Mouse (Mus musculus) neural tube, embryonic 13.5 days (tissue): ENCODE results near the gene Ctss. TPM values are rescaled to one million over a fixed set of nuclear protein-coding genes. Genes with fewer than 3 reads are reported as not detected.
"Not testable (repeated sequence)": the region's sequence is repeated elsewhere in the genome, so short reads cannot be mapped to it uniquely, and the experiment has no call there.

Experiments
- ATAC-seq: fragments of 200-750 bp; cut with Nextera tagmentation; 2 replicates; pipeline ENCODE4 v1.8.0; 2017; ENCODE audit warnings: low read depth, mild to moderate bottlenecking, moderate TSS enrichment, moderate library complexity
- H3K27ac ChIP-seq: fragments of 300-500 bp; sonication (generic); replicated peaks from 2 replicates; pipeline ENCODE4 v1.5.1; 2015; ENCODE audit warnings: moderate library complexity, mild to moderate bottlenecking, inconsistent platforms
- H3K27me3 ChIP-seq: fragments of 300-500 bp; sonication (generic); 2 replicates; pipeline ENCODE4 v1.6.1; 2015; ENCODE audit warnings: mild to moderate bottlenecking, inconsistent platforms
- H3K36me3 ChIP-seq: fragments of 300-500 bp; sonication (generic); 2 replicates; pipeline ENCODE4 v1.6.1; 2015; ENCODE audit warnings: mild to moderate bottlenecking, inconsistent platforms
- H3K4me1 ChIP-seq: fragments of 300-500 bp; sonication (generic); replicated peaks from 2 replicates; pipeline ENCODE4 v1.6.1; 2015; ENCODE audit warnings: inconsistent platforms
- H3K4me2 ChIP-seq: fragments of 300-500 bp; sonication (generic); 2 replicates; pipeline ENCODE4 v1.6.1; 2015; ENCODE audit warnings: inconsistent platforms, mild to moderate bottlenecking, moderate library complexity
- H3K4me3 ChIP-seq: fragments of 300-500 bp; sonication (generic); 2 replicates; pipeline ENCODE4 v1.5.1; 2015; ENCODE audit warnings: mild to moderate bottlenecking, inconsistent platforms
- H3K9ac ChIP-seq: fragments of 300-500 bp; sonication (generic); 2 replicates; pipeline ENCODE4 v1.6.1; 2015; ENCODE audit warnings: moderate library complexity, mild to moderate bottlenecking, inconsistent platforms
- H3K9me3 ChIP-seq: fragments of 300-500 bp; sonication (generic); 2 replicates; pipeline ENCODE4 v1.6.1; 2016; ENCODE audit warnings: inconsistent platforms
- WGBS: fragments of 180-500 bp; shearing (Covaris S2); methylation state at CpG from one replicate; pipeline ENCODE4 v1.1.7; 2015; 5-methylcytosine and 5-hydroxymethylcytosine counted together
- polyA plus RNA-seq: library from polyadenylated mRNA; unstranded; fragments of >200 nt; fragmentation: Nextera tagmentation; extraction: Ambion mirVana; gene quantifications from 2 replicates; pipeline ENCODE4 v1.2.1, GENCODE M21; 2015

Gene Ctss
- polyA plus RNA-seq, 1 experiment from 2014 or later: 18.9 TPM

GRCm38 (mm10) chr3:95538936-95539335, 12.3 kb downstream of the Ctss start:
- 90% methylated on average over 10 of the region's 10 CpGs for WGBS
- no peaks in the 10 kb centered on the region for H3K27me3 ChIP-seq

GRCm38 (mm10) chr3:95539837-95540236, 13.3 kb downstream of the Ctss start:
- Histone ChIP-seq H3K4me3 (no peak overlapping the region), H3K27me3 (no peaks in the 10 kb centered on the region), H3K9me3 (no peaks in the 10 kb centered on the region), H3K36me3 (no peaks in the 10 kb centered on the region), H3K9ac (no peak overlapping the region), H3K4me1 (no peaks in the 10 kb centered on the region), H3K27ac (no peak overlapping the region), H3K4me2 (no peak overlapping the region)
- WGBS: 94% methylated on average over 4 of the region's 4 CpGs
- no peak for ATAC-seq

More at GRCm38 (mm10) chr3:95538936-95539335, 12.3 kb downstream of the Ctss start:
- Histone ChIP-seq H3K9me3 (no peaks in the 10 kb centered on the region), H3K4me1 (no peaks in the 10 kb centered on the region), H3K4me3 (no peak overlapping the region), H3K4me2 (no peak overlapping the region), H3K36me3 (no peaks in the 10 kb centered on the region), H3K9ac (no peak overlapping the region), H3K27ac (no peak overlapping the region)
- no peak for ATAC-seq

DNA sequence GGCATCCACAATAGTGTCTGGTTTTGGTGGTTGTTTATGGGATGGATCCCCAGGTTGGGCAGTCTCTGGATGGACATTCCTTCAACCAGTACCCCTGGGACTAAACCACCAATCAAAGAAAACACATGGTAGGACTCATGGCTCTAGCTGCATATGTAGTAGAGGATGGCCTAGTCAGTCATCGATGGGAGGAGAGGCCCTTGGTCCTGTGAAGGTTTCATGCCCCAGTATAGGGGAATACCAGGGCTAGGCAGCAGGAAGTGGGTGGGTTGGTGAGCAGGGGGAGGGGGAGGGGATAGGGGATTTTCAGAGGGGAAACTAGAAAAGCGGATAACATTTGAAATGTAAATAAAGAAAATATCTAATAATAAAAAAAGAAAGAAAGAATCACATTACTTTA, 14.6 kb downstream of the Ctss start:
- not testable (repeated sequence) for H3K9ac ChIP-seq, H3K4me2 ChIP-seq, ATAC-seq, H3K36me3 ChIP-seq, H3K4me1 ChIP-seq, H3K9me3 ChIP-seq, H3K27me3 ChIP-seq, H3K27ac ChIP-seq, H3K4me3 ChIP-seq
- 89% methylated on average over 2 of the region's 2 CpGs for WGBS

GRCm38 (mm10) chr3:95542171-95542570, 15.6 kb downstream of the Ctss start:
- no peaks in the 10 kb centered on the region for H3K36me3 ChIP-seq
- no peak overlapping the region for H3K4me3 ChIP-seq
- no peaks in the 10 kb centered on the region for H3K4me1 ChIP-seq
- no peak overlapping the region for H3K9ac ChIP-seq
- no peaks in the 10 kb centered on the region for H3K9me3 ChIP-seq
- H3K27me3 ChIP-seq: no peaks in the 10 kb centered on the region
- no peak overlapping the region for H3K27ac ChIP-seq
- no peak for ATAC-seq
- H3K4me2 ChIP-seq: no peak overlapping the region

- Histone ChIP-seq H3K9me3 (no peaks in the 10 kb centered on the region), H3K4me3 (no peak overlapping the region), H3K4me1 (no peaks in the 10 kb centered on the region), H3K36me3 (no peaks in the 10 kb centered on the region), H3K27me3 (no peaks in the 10 kb centered on the region), H3K4me2 (no peak overlapping the region), H3K9ac (no peak overlapping the region), H3K27ac (no peak overlapping the region)
- WGBS: 76% methylated on average over 7 of the region's 7 CpGs
- ATAC-seq: no peak
Observed at GRCm38 (mm10) chr3:95542981-95543380, 16.4 kb downstream of the Ctss start.

DNA sequence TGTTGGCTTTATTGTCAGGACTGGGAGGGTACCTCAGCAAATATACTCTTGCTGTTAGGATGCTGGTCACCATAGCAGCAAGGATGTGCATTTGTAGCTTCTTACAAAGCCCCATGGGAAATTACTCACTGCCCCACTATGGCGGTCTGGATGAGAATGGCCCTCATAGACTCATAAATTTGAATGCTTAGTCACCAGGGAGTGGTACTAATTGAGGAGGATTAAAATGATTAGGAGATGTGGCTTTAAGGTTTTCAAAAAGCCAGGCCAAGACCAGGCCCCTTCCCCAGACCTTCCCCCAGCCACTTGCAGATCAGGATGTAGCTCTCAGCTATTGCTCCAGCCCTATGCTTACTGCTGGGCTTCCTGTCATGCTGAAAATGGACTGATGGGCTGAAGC, 23.6 kb downstream of the Ctss start:
- H3K9me3 ChIP-seq: no peaks in the 10 kb centered on the region
- no peak overlapping the region for H3K27ac ChIP-seq
- 59% methylated on average over 1 of the region's 1 CpGs for WGBS
- H3K4me2 ChIP-seq: no peak overlapping the region
- H3K27me3 ChIP-seq: no peaks in the 10 kb centered on the region
- H3K9ac ChIP-seq: no peak overlapping the region
- ATAC-seq: no peak
- H3K36me3 ChIP-seq: no peaks in the 10 kb centered on the region
- H3K4me1 ChIP-seq: no peaks in the 10 kb centered on the region
- H3K4me3 ChIP-seq: no peak overlapping the region

DNA sequence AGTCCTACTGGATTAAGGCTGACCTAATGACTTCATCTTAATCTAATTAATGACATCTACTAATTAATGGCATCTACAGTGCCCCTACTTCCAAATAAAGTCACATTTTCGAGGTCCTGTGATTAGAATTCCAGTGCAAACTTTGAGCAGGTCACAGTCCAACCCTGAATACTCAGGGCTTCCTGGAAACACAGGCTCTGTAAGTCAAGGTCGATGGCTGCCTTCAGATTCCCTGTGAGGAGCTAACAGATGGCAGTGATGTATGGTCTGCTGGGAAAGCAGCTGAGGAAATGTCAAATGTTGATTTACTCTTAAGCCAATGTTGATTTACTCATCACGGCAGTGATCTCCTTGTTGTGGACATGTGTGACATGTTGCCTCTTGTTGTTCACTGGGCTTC, 27.4 kb downstream of the Ctss start:
- no peaks in the 10 kb centered on the region for H3K27me3 ChIP-seq
- H3K27ac ChIP-seq: no peak overlapping the region
- no peaks in the 10 kb centered on the region for H3K4me1 ChIP-seq
- 55% methylated on average over 3 of the region's 3 CpGs for whole genome bisulfite sequencing
- no peak overlapping the region for H3K4me2 ChIP-seq
- H3K9ac ChIP-seq: no peak overlapping the region
- H3K9me3 ChIP-seq: no peaks in the 10 kb centered on the region
- no peak for ATAC-seq
- no peaks in the 10 kb centered on the region for H3K36me3 ChIP-seq
- no peak overlapping the region for H3K4me3 ChIP-seq

DNA sequence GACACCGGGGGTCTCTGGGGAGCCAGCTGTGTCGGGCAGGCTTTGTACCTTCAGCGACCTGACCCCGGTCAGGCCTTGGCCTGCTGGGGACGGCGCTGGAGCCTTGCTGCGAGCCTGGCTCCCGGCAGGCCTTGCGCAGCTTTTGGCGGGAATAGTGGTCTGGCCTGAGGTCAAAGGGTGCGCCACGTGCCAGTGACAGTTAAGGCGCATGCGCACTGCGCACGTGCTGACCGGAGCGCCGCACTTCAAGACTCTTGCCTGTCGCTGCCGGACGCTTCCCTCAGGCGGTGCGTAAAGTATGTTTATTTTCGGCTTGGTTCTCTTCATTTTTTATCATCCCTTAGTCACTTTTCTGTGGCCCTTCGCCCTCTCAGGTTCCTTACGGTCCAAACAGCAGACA, 32.9 kb downstream of the Ctss start, which contains the start of gene Hormad1:
Gene Hormad1 (plus strand): TSS at position 241 of the 400 bp plus-strand sequence.
- H3K4me2 ChIP-seq: no peak within 1 kb of the TSS

GRCm38 (mm10) chr3:95560738-95561137, 34.2 kb downstream of the Ctss start:
- Histone ChIP-seq H3K4me3 (no peak overlapping the region), H3K36me3 (no peaks in the 10 kb centered on the region), H3K9me3 (no peaks in the 10 kb centered on the region), H3K27me3 (no peaks in the 10 kb centered on the region), H3K9ac (no peak overlapping the region), H3K27ac (no peak overlapping the region), H3K4me2 (no peak overlapping the region), H3K4me1 (no peaks in the 10 kb centered on the region)
- 93% methylated on average over 3 of the region's 3 CpGs for WGBS
- ATAC-seq: no peak

More for the DNA sequence above, 32.9 kb downstream of the Ctss start, which contains the start of gene Hormad1:
- H3K27ac ChIP-seq: no peak within 1 kb of the TSS
- no peaks in the 10 kb centered on the region for H3K36me3 ChIP-seq
- H3K4me3 ChIP-seq: no peak within 1 kb of the TSS
- 92% methylated on average over 27 of the region's 27 CpGs for WGBS
- H3K27me3 ChIP-seq: no peaks in the 10 kb centered on the region
- H3K9me3 ChIP-seq: no peaks in the 10 kb centered on the region
- H3K4me1 ChIP-seq: no peaks in the 10 kb centered on the region
- H3K9ac ChIP-seq: no peak within 1 kb of the TSS
- ATAC-seq: no peak

GRCm38 (mm10) chr3:95561826-95562225, 35.2 kb downstream of the Ctss start:
- ATAC-seq: no peak
- H3K4me1 ChIP-seq: no peaks in the 10 kb centered on the region
- no peaks in the 10 kb centered on the region for H3K9me3 ChIP-seq
- WGBS: 82% methylated on average over 2 of the region's 2 CpGs
- no peak overlapping the region for H3K4me2 ChIP-seq
- no peak overlapping the region for H3K27ac ChIP-seq
- H3K36me3 ChIP-seq: no peaks in the 10 kb centered on the region
- H3K4me3 ChIP-seq: no peak overlapping the region
- H3K27me3 ChIP-seq: no peaks in the 10 kb centered on the region
- H3K9ac ChIP-seq: no peak overlapping the region

GRCm38 (mm10) chr3:95569585-95569984, 43.0 kb downstream of the Ctss start:
- no peak for ATAC-seq
- Histone ChIP-seq H3K4me2 (no peak overlapping the region), H3K36me3 (no peaks in the 10 kb centered on the region), H3K27ac (no peak overlapping the region), H3K27me3 (no peaks in the 10 kb centered on the region), H3K9me3 (no peaks in the 10 kb centered on the region), H3K9ac (no peak overlapping the region), H3K4me1 (no peaks in the 10 kb centered on the region), H3K4me3 (no peak overlapping the region)
- 90% methylated on average over 3 of the region's 3 CpGs for WGBS

GRCm38 (mm10) chr3:95587754-95588603, 61.4 kb downstream of the Ctss start:
- no peaks in the 10 kb centered on the region for H3K27me3 ChIP-seq
- peaks cover 6% of the 10 kb centered on the region for H3K4me1 ChIP-seq
- ATAC-seq: peak; percentile 49; the same call in 1 of the 2 replicates
- H3K4me3 ChIP-seq: peak overlapping the region; percentile 77
- peak overlapping the region; percentile 68 for H3K4me2 ChIP-seq
- peaks cover 10% of the 10 kb centered on the region for H3K36me3 ChIP-seq
- peak overlapping the region; percentile 56; the same call in 1 of the 2 replicates for H3K9ac ChIP-seq
- WGBS: 52% methylated on average over 8 of the region's 8 CpGs
- no peaks in the 10 kb centered on the region for H3K9me3 ChIP-seq
- peak overlapping the region; percentile 66 for H3K27ac ChIP-seq
